Mouse (Mus musculus): Measurements from ENCODE around the gene Camta2. TPM values are rescaled to one million over a fixed set of nuclear protein-coding genes. Genes with fewer than 3 reads are reported as not detected.

The Camta2 gene
- polyA plus RNA-seq, 1 experiment from 2014 or later: 15.0 TPM

DNA sequence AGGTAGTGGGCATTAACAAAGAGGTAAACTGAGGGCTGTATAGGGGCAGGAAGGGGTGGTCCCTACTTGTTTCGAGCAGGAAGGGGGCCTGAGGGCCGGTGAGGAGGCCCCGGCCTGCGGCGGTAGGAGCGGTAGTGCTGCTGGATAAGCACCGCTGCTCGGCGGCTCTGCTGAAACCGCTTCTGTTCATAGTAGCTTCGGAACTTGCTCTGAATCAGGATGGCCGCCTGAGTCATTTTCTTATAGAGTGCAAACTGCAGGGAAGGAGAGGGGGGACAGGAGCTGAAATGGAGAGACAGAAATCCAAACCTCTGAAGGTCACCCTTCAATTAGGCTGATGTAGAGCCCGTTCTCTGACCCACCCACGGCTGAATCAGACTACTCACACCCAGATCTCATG, 17.4 kb downstream of the Camta2 start:
- no peaks in the 10 kb centered on the region for H3K9me3 ChIP-seq (replicated peaks; ENCODE audit: control insufficient read depth, low read length)
- peak overlapping the region; percentile 68 for H3K4me3 ChIP-seq (ENCODE audit: low read length)
- 35% methylated on average over 14 of the region's 14 CpGs for WGBS
- H3K9ac ChIP-seq (ENCODE audit: low read length): peak overlapping the region; percentile 86
- ATAC-seq (replicated peaks; ENCODE audit: extremely low read depth, insufficient read depth, low FRiP score): no peak
- peaks cover 17% of the 10 kb centered on the region for H3K36me3 ChIP-seq (ENCODE audit: control insufficient read depth, insufficient read depth)
- H3K27me3 ChIP-seq (ENCODE audit: control insufficient read depth, insufficient read depth, low read length): no peaks in the 10 kb centered on the region
- H3K4me1 ChIP-seq (ENCODE audit: control insufficient read depth, insufficient read depth, low read length): peaks cover 13% of the 10 kb centered on the region
- peak overlapping the region; percentile 88 for H3K4me2 ChIP-seq (ENCODE audit: low read depth, low read length)
- H3K27ac ChIP-seq (ENCODE audit: low read length): peak overlapping the region; percentile 97

DNA sequence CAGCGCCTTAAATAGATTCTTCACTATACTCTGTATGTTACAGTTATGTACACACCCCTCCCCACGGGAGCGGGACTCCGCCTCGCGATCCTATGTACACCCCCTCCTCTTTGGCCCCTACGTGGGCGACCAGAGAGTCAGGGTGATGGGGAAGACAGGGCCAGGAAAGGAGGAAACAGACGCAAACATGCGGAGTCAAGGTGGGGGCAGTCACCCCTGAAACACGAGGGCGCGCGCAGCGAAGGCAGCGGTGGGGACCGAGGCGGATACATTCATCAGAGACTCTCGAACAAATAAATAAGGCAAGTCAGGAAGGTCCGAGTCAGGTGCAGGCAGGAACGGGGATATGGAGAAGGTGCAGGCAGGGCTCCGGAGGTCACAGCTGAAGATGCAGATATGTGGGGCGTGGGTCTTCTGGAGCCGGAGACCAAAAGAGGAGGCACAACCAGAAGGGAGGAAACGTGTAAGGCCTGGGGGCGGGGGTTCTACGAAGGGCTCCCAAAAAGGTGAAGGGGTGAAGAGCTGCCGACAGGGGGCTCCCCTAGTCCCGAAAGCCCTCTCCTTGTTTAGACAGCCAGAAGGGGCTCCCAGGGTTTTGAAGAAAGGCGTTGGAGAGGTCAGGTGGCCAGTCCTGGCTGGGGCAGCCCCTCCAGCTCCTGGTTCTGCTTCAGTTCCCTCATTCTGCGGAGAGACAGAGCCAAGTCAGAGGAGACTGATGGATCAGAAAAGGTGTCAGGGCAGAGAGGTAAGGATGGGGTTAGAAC, 18.1 kb downstream of the Camta2 start:
- peak overlapping the region; percentile 68 for H3K4me3 ChIP-seq (ENCODE audit: low read length)
- peaks cover 13% of the 10 kb centered on the region for H3K4me1 ChIP-seq (ENCODE audit: control insufficient read depth, insufficient read depth, low read length)
- under 1% methylated on average over 31 of the region's 31 CpGs for WGBS
- peak overlapping the region; percentile 88 for H3K4me2 ChIP-seq (ENCODE audit: low read depth, low read length)
- peak overlapping the region; percentile 86 for H3K9ac ChIP-seq (ENCODE audit: low read length)
- peak overlapping the region; percentile 97 for H3K27ac ChIP-seq (ENCODE audit: low read length)
- peak; percentile 16 for ATAC-seq (replicated peaks; ENCODE audit: extremely low read depth, insufficient read depth, low FRiP score)
- no peaks in the 10 kb centered on the region for H3K9me3 ChIP-seq (replicated peaks; ENCODE audit: control insufficient read depth, low read length)
- H3K27me3 ChIP-seq (ENCODE audit: control insufficient read depth, insufficient read depth, low read length): no peaks in the 10 kb centered on the region
- H3K36me3 ChIP-seq (ENCODE audit: control insufficient read depth, insufficient read depth): peaks cover 21% of the 10 kb centered on the region

DNA sequence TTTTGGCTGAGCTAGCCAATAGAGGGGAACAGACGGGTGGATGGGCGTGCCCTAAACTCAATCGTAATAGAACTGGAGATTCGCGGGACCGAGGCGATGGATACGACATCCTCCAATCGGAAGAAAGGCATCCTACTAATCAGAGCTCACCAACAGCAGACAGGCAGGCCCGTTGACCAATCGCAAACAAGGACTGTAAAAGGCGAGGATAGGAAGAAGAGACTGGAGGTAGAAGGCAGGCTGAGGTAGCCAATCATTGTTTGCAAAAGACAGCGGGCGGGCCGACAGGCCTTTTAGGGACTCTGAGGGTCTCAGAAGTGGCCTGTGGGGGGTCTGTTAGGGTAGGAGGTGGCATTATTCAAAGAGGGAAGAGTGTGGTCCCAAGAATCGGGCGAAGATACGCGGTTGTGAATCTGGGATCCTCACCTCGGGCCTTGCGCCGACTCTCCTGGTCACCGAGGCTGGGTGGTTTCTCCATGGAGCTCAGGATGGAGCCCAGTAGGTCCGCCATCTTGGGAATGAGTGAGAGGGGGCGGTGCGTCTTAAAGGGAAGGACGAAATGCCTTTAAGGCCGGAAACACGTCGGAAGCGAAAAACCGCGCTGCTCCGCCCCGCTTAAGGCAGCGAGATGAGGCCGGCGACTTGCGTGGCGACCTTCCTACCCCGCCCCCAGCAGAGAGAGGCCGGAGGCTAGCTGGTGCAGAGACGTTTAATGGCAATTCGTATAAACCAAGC, 19.0 kb downstream of the Camta2 start, which contains the start of gene Spag7:
Gene Spag7, minus strand, starts transcription at position 646 of the 735 bp plus-strand sequence.
- Histone ChIP-seq H3K9me3 (replicated peaks; ENCODE audit: control insufficient read depth, low read length) (no peaks in the 10 kb centered on the region), H3K27me3 (ENCODE audit: control insufficient read depth, insufficient read depth, low read length) (no peaks in the 10 kb centered on the region), H3K4me1 (ENCODE audit: control insufficient read depth, insufficient read depth, low read length) (peaks cover 13% of the 10 kb centered on the region), H3K27ac (ENCODE audit: low read length) (peak within 1 kb of the TSS; percentile 97), H3K4me3 (ENCODE audit: low read length) (peak within 1 kb of the TSS; percentile 68), H3K9ac (ENCODE audit: low read length) (peak within 1 kb of the TSS; percentile 86), H3K36me3 (ENCODE audit: control insufficient read depth, insufficient read depth) (peaks cover 24% of the 10 kb centered on the region), H3K4me2 (ENCODE audit: low read depth, low read length) (peak within 1 kb of the TSS; percentile 91)
- WGBS: under 1% methylated on average over 44 of the region's 44 CpGs
- ATAC-seq (replicated peaks; ENCODE audit: extremely low read depth, insufficient read depth, low FRiP score): peak; percentile 95

DNA sequence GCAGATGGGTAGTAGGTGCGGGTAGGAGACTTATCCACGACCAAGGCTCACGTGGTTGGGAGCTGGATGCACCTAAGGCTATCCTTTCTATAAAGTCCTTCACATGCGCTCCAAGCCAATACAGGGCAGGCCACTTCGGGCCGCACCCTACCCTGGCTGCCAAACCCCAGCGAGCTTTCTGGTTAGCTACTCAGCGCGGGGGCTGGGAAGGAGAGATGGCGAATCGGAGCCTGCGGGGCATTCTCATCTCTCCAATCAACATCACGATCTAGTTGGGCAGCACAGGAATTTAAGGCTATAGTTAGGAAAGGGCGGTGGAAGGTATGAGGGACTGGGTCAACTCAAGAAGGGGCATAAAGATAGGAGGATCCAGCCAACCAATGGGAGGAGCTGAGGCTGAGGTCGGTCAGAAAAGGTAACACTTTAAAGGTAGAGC, 19.6 kb downstream of the Camta2 start:
- peak overlapping the region; percentile 68 for H3K4me3 ChIP-seq (ENCODE audit: low read length)
- peaks cover 25% of the 10 kb centered on the region for H3K36me3 ChIP-seq (ENCODE audit: control insufficient read depth, insufficient read depth)
- H3K4me1 ChIP-seq (ENCODE audit: control insufficient read depth, insufficient read depth, low read length): peaks cover 13% of the 10 kb centered on the region
- no peaks in the 10 kb centered on the region for H3K27me3 ChIP-seq (ENCODE audit: control insufficient read depth, insufficient read depth, low read length)
- ATAC-seq (replicated peaks; ENCODE audit: extremely low read depth, insufficient read depth, low FRiP score): peak; percentile 18
- peak overlapping the region; percentile 78 for H3K9ac ChIP-seq (ENCODE audit: low read length)
- H3K27ac ChIP-seq (ENCODE audit: low read length): peak overlapping the region; percentile 89
- H3K4me2 ChIP-seq (ENCODE audit: low read depth, low read length): peak overlapping the region; percentile 91
- 2% methylated on average over 15 of the region's 15 CpGs for WGBS
- H3K9me3 ChIP-seq (replicated peaks; ENCODE audit: control insufficient read depth, low read length): no peaks in the 10 kb centered on the region

DNA sequence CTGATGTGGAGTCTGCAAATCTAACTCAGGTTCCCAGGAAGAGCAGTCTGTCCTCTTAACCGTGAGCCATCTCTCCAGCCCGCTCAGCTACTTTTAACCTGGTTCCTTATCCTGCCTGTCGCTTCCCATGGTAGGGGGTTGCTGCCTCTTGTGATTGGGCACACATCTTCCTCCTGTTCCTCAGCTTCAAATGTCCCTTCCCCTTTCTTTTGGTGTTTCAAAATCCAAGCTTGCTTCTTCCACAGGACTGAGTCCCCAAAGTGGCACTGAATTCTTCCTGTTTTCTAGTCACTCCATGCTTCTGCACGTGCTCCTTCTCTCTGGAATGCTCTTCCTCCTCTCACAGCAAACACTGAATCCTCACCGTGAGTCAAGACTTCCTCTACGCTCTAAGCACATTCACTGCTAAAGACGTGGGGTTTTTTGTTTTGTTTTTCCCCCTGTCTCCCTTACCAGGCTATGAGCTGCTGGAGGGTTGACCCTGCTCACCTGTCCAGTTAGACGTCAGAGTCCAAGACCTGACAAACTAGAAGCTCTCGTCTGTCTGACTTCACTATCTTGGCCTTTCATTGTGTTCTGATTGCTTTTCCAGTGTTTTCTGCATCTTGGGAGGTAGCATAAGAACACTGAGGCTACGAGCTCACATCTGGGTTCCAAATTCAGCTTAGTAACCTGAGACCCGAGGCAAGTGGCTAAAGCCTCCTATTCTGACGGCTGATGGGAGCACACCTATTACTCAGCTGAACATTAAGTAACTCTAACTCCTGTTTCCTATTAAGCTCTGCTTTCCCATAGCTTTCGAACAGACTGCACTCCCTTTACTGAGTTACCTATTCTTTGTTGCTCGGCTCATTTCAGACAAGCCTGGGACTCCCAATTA, 20.4 kb downstream of the Camta2 start:
- WGBS: 63% methylated on average over 14 of the region's 14 CpGs
- Histone ChIP-seq H3K27me3 (ENCODE audit: control insufficient read depth, insufficient read depth, low read length) (no peaks in the 10 kb centered on the region), H3K4me2 (ENCODE audit: low read depth, low read length) (peak overlapping the region; percentile 91), H3K9me3 (replicated peaks; ENCODE audit: control insufficient read depth, low read length) (no peaks in the 10 kb centered on the region), H3K36me3 (ENCODE audit: control insufficient read depth, insufficient read depth) (peaks cover 32% of the 10 kb centered on the region), H3K9ac (ENCODE audit: low read length) (peak overlapping the region; percentile 78), H3K4me3 (ENCODE audit: low read length) (peak overlapping the region; percentile 68), H3K27ac (ENCODE audit: low read length) (peak overlapping the region; percentile 89), H3K4me1 (ENCODE audit: control insufficient read depth, insufficient read depth, low read length) (peaks cover 18% of the 10 kb centered on the region)
- no peak for ATAC-seq (replicated peaks; ENCODE audit: extremely low read depth, insufficient read depth, low FRiP score)

DNA sequence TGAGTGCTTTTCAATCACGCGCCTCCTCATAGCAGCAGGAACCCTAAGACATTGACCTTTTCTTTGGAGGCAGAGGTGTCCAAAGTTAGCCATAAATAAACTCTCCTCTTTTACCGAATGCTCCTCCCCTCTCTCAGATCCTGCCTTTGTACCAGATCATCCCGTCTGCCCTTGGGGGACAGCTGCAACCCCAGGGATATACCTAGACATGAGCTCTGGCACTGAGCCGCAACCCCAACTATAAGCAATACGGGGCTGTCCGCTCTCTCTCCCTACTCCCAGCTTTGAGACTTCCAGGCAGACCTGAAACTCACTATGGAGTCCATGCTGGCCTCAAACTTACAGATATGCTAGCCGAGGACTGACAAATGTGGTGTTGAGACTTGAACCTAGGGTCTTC, 21.2 kb downstream of the Camta2 start:
- no peak overlapping the region for H3K27ac ChIP-seq (ENCODE audit: low read length)
- no peaks in the 10 kb centered on the region for H3K27me3 ChIP-seq (ENCODE audit: control insufficient read depth, insufficient read depth, low read length)
- no peak overlapping the region for H3K9ac ChIP-seq (ENCODE audit: low read length)
- H3K4me3 ChIP-seq (ENCODE audit: low read length): no peak overlapping the region
- peaks cover 18% of the 10 kb centered on the region for H3K4me1 ChIP-seq (ENCODE audit: control insufficient read depth, insufficient read depth, low read length)
- no peak overlapping the region for H3K4me2 ChIP-seq (ENCODE audit: low read depth, low read length)
- WGBS: 96% methylated on average over 8 of the region's 8 CpGs
- ATAC-seq (replicated peaks; ENCODE audit: extremely low read depth, insufficient read depth, low FRiP score): no peak
- H3K9me3 ChIP-seq (replicated peaks; ENCODE audit: control insufficient read depth, low read length): no peaks in the 10 kb centered on the region
- peaks cover 36% of the 10 kb centered on the region for H3K36me3 ChIP-seq (ENCODE audit: control insufficient read depth, insufficient read depth)

DNA sequence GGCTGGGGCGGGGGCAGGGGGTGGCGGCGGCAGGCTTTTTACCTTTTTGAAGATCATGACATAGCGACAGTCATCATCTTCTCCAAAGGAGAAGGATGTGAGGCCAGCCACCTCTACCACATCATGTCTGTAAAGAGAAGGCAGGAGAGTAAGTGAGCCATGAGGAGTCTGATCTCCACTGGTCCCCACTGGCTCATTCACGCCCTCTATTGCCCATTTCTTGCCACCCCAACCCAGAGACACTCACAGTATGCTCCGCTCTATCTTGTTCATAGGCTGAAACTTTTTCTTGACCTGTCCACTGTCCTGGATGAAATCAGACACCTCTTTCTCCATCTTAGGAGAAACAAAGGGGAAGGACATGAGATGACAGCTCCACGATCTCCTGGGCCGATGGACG, 23.2 kb downstream of the Camta2 start:
- Histone ChIP-seq H3K4me3 (ENCODE audit: low read length) (no peak overlapping the region), H3K27ac (ENCODE audit: low read length) (no peak overlapping the region), H3K4me2 (ENCODE audit: low read depth, low read length) (no peak overlapping the region), H3K9ac (ENCODE audit: low read length) (no peak overlapping the region), H3K9me3 (replicated peaks; ENCODE audit: control insufficient read depth, low read length) (no peaks in the 10 kb centered on the region), H3K4me1 (ENCODE audit: control insufficient read depth, insufficient read depth, low read length) (peaks cover 18% of the 10 kb centered on the region), H3K27me3 (ENCODE audit: control insufficient read depth, insufficient read depth, low read length) (no peaks in the 10 kb centered on the region), H3K36me3 (ENCODE audit: control insufficient read depth, insufficient read depth) (peaks cover 39% of the 10 kb centered on the region)
- no peak for ATAC-seq (replicated peaks; ENCODE audit: extremely low read depth, insufficient read depth, low FRiP score)
- 91% methylated on average over 9 of the region's 9 CpGs for WGBS

DNA sequence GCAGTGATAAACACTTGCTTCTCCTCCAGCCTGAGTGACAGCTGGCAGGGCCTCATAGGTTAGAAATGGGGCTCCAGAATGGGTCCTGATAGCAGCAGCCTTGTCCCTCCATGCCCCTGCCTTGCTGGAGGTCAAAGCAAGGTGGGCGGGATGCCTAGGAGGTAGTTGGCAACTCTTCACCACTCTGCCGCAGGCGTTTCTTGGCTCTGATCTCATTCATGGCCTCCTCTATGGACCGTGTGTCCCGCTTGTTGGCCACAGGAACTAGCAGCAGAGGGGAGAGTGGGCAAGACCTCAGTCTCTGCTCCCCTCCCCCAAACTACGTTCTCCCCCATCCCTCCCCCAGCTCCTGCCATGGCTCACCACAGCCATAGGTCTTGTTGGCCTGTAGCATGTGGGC, 23.9 kb downstream of the Camta2 start:
- Histone ChIP-seq H3K27me3 (ENCODE audit: control insufficient read depth, insufficient read depth, low read length) (no peaks in the 10 kb centered on the region), H3K36me3 (ENCODE audit: control insufficient read depth, insufficient read depth) (peaks cover 42% of the 10 kb centered on the region), H3K4me3 (ENCODE audit: low read length) (no peak overlapping the region), H3K4me2 (ENCODE audit: low read depth, low read length) (no peak overlapping the region), H3K9me3 (replicated peaks; ENCODE audit: control insufficient read depth, low read length) (no peaks in the 10 kb centered on the region), H3K9ac (ENCODE audit: low read length) (no peak overlapping the region), H3K4me1 (ENCODE audit: control insufficient read depth, insufficient read depth, low read length) (peaks cover 24% of the 10 kb centered on the region), H3K27ac (ENCODE audit: low read length) (peak overlapping the region; percentile 30)
- ATAC-seq (replicated peaks; ENCODE audit: extremely low read depth, insufficient read depth, low FRiP score): no peak
- WGBS: 82% methylated on average over 6 of the region's 6 CpGs
